Mouse (Mus musculus) midbrain, embryonic 16.5 days (tissue): ENCODE results near the gene Scd2. TPM values are rescaled to one million over a fixed set of nuclear protein-coding genes. Genes with fewer than 3 reads are reported as not detected.
A peak's percentile ranks its signal among the peaks of the same experiment; 100 is the strongest.

Experiments used
- ATAC-seq: fragments of 200-750 bp; cut with Nextera tagmentation; 2 replicates; pipeline ENCODE4 v1.8.0; 2017; ENCODE audit warnings: moderate TSS enrichment
- H3K27ac ChIP-seq: fragments of 300-500 bp; sonication (generic); 2 replicates; pipeline ENCODE4 v1.5.1; 2014; ENCODE audit warnings: mild to moderate bottlenecking, low read length, mixed read lengths
- H3K27me3 ChIP-seq: fragments of 300-500 bp; sonication (generic); 2 replicates; pipeline ENCODE4 v1.6.1; 2014; ENCODE audit warnings: low read depth, low read length, mixed read lengths; ENCODE audit not compliant: control insufficient read depth, insufficient read depth
- H3K36me3 ChIP-seq: fragments of 300-500 bp; sonication (generic); 2 replicates; pipeline ENCODE4 v1.6.1; 2014; ENCODE audit warnings: mild to moderate bottlenecking, low read length, moderate library complexity, mixed read lengths; ENCODE audit not compliant: control insufficient read depth, insufficient read depth
- H3K4me1 ChIP-seq: fragments of 300-500 bp; sonication (generic); 2 replicates; pipeline ENCODE4 v1.6.1; 2014; ENCODE audit warnings: mild to moderate bottlenecking, low read length, mixed read lengths; ENCODE audit not compliant: control insufficient read depth, insufficient read depth
- H3K4me2 ChIP-seq: fragments of 300-500 bp; sonication (generic); 2 replicates; pipeline ENCODE4 v1.6.1; 2014; ENCODE audit warnings: mild to moderate bottlenecking, low read length, mixed read lengths
- H3K4me3 ChIP-seq: fragments of 300-500 bp; sonication (generic); 2 replicates; pipeline ENCODE4 v1.5.1; 2014; ENCODE audit warnings: low read depth, mild to moderate bottlenecking, low read length, moderate library complexity, mixed read lengths
- H3K9ac ChIP-seq: fragments of 300-500 bp; sonication (generic); 2 replicates; pipeline ENCODE4 v1.6.1; 2014; ENCODE audit warnings: low read depth, low read length, mixed read lengths
- H3K9me3 ChIP-seq: fragments of 300-500 bp; sonication (generic); replicated peaks from 2 replicates; pipeline ENCODE4 v1.6.1; 2014; ENCODE audit warnings: mild to moderate bottlenecking, low read length, mixed read lengths; ENCODE audit not compliant: control insufficient read depth, poor library complexity, severe bottlenecking
- WGBS: fragments of 180-500 bp; shearing (Covaris S2); extraction: QIAGEN DNeasy Blood & Tissue Kit; methylation state at CpG from one replicate; pipeline ENCODE4 v1.1.7; 2014; 5-methylcytosine and 5-hydroxymethylcytosine counted together
- polyA plus RNA-seq: library from polyadenylated mRNA; unstranded; fragments of >200 nt; fragmentation: Nextera tagmentation; extraction: Ambion mirVana; gene quantifications from 2 replicates; pipeline ENCODE4 v1.2.1, GENCODE M21; 2015

Gene Scd2
- polyA plus RNA-seq, 1 experiment from 2014 or later, result 311 TPM

- Histone ChIP-seq H3K9me3 (no peaks in the 10 kb centered on the region), H3K9ac (peak overlapping the region; percentile 89; the same call in 1 of the 2 replicates), H3K27ac (peak overlapping the region; percentile 95), H3K4me1 (peaks cover 13% of the 10 kb centered on the region), H3K4me2 (peak overlapping the region; percentile 86), H3K4me3 (peak overlapping the region; percentile 67), H3K36me3 (no peaks in the 10 kb centered on the region), H3K27me3 (no peaks in the 10 kb centered on the region)
- ATAC-seq, result peak; percentile 27
- 4% methylated on average over 6 of the region's 6 CpGs for WGBS
These were observed 27.0 kb upstream of the Scd2 start for GRCm38 (mm10) chr19:44266458-44266823.

- H3K27me3 ChIP-seq, result no peaks in the 10 kb centered on the region
- H3K9ac ChIP-seq, result peak overlapping the region; percentile 89
- peak overlapping the region; percentile 95 for H3K27ac ChIP-seq
- no peaks in the 10 kb centered on the region for H3K36me3 ChIP-seq
- H3K4me1 ChIP-seq, result peaks cover 13% of the 10 kb centered on the region
- H3K4me2 ChIP-seq, result peak overlapping the region; percentile 86
- H3K9me3 ChIP-seq, result no peaks in the 10 kb centered on the region
- peak; percentile 95 for ATAC-seq
- under 1% methylated on average over 43 of the region's 43 CpGs for WGBS
- H3K4me3 ChIP-seq, result peak overlapping the region; percentile 67
These were observed 26.5 kb upstream of the Scd2 start for GRCm38 (mm10) chr19:44266824-44267498.

DNA sequence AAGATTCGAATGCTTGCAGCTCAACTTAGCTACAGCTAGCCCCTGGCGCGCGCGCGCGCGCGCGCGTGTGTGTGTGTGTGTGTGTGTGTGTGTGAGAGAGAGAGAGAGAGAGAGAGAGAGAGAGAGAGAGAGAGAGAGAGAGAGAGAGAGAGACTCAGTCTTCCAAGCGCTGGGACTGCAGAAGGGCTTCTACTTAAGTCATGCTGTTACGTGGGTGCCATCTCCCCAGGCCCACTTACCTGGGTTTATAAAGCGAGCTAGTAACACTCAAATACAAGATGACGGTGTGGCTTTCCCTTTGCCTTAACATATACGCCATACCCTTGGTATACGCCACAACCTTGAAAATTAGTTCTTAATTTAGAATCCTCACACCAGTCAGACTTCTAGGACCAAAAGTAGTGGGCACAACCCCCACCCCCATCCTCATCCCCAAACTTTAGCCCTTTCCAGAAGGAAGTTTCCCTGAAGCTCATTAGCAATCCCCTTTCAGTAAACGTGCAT, 25.9 kb upstream of the Scd2 start:
- Histone ChIP-seq H3K9me3 (no peaks in the 10 kb centered on the region), H3K27ac (peak overlapping the region; percentile 95), H3K36me3 (no peaks in the 10 kb centered on the region), H3K27me3 (no peaks in the 10 kb centered on the region), H3K4me1 (peaks cover 13% of the 10 kb centered on the region), H3K9ac (peak overlapping the region; percentile 89), H3K4me3 (peak overlapping the region; percentile 67), H3K4me2 (peak overlapping the region; percentile 86)
- 11% methylated on average over 18 of the region's 18 CpGs for WGBS
- ATAC-seq, result peak; percentile 27; the same call in 1 of the 2 replicates

- no peak for ATAC-seq
- Histone ChIP-seq H3K4me2 (no peak overlapping the region), H3K4me3 (no peak overlapping the region), H3K4me1 (no peaks in the 10 kb centered on the region), H3K27me3 (no peaks in the 10 kb centered on the region), H3K9me3 (no peaks in the 10 kb centered on the region), H3K9ac (no peak overlapping the region), H3K27ac (no peak overlapping the region), H3K36me3 (no peaks in the 10 kb centered on the region)
- 80% methylated on average over 4 of the region's 4 CpGs for WGBS
These were observed 19.8 kb upstream of the Scd2 start for GRCm38 (mm10) chr19:44273711-44274110.

DNA sequence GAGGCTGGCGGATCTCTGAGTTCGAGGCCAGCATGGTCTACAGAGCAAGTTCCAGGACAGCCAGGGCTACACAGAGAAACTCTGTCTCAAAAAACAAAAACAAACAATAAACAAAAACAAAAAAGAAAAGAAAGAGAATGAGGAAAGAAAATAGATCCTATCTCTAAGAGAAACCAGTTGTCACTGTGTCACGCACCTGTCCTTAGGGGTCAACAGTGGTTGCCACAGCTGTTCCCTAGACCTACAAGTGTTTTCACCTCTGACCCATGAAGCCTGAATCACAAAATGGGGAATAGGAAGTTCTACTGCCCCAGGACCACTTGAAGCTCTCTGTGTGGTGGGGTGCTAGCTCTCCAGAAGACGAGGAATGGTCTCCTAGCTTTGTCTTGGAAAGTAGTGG, 19.0 kb upstream of the Scd2 start:
- Histone ChIP-seq H3K27ac (no peak overlapping the region), H3K9me3 (no peaks in the 10 kb centered on the region), H3K4me1 (no peaks in the 10 kb centered on the region), H3K9ac (no peak overlapping the region), H3K4me3 (no peak overlapping the region), H3K36me3 (no peaks in the 10 kb centered on the region), H3K4me2 (no peak overlapping the region), H3K27me3 (no peaks in the 10 kb centered on the region)
- ATAC-seq, result no peak
- WGBS, result 86% methylated on average over 4 of the region's 4 CpGs

GRCm38 (mm10) chr19:44275418-44275817, 18.1 kb upstream of the Scd2 start:
- peaks cover under 1% of the 10 kb centered on the region; the same call in 1 of the 2 replicates for H3K4me1 ChIP-seq
- no peaks in the 10 kb centered on the region for H3K9me3 ChIP-seq
- H3K27ac ChIP-seq, result no peak overlapping the region
- no peaks in the 10 kb centered on the region for H3K27me3 ChIP-seq
- H3K4me3 ChIP-seq, result no peak overlapping the region
- ATAC-seq, result no peak
- H3K4me2 ChIP-seq, result no peak overlapping the region
- H3K9ac ChIP-seq, result no peak overlapping the region
- H3K36me3 ChIP-seq, result no peaks in the 10 kb centered on the region
- WGBS, result 94% methylated on average over 1 of the region's 1 CpGs

- H3K4me1 ChIP-seq, result peaks cover 6% of the 10 kb centered on the region; the same call in 1 of the 2 replicates
- no peak for ATAC-seq
- H3K36me3 ChIP-seq, result no peaks in the 10 kb centered on the region
- no peaks in the 10 kb centered on the region for H3K9me3 ChIP-seq
- no peak overlapping the region for H3K4me3 ChIP-seq
- no peak overlapping the region for H3K27ac ChIP-seq
- no peaks in the 10 kb centered on the region for H3K27me3 ChIP-seq
- WGBS, result 85% methylated on average over 5 of the region's 5 CpGs
- H3K4me2 ChIP-seq, result no peak overlapping the region
- H3K9ac ChIP-seq, result no peak overlapping the region
These were observed 16.6 kb upstream of the Scd2 start for GRCm38 (mm10) chr19:44276861-44277260.

- Histone ChIP-seq H3K27me3 (no peaks in the 10 kb centered on the region), H3K27ac (no peak overlapping the region), H3K4me1 (peaks cover 15% of the 10 kb centered on the region; the same call in 1 of the 2 replicates), H3K9me3 (no peaks in the 10 kb centered on the region), H3K4me2 (no peak overlapping the region), H3K36me3 (no peaks in the 10 kb centered on the region), H3K9ac (no peak overlapping the region), H3K4me3 (no peak overlapping the region)
- WGBS, result 94% methylated on average over 8 of the region's 8 CpGs
- no peak for ATAC-seq
These were observed 15.5 kb upstream of the Scd2 start for GRCm38 (mm10) chr19:44277931-44278330.

- Histone ChIP-seq H3K36me3 (no peaks in the 10 kb centered on the region), H3K4me3 (no peak overlapping the region), H3K27ac (peak overlapping the region; percentile 44), H3K9me3 (no peaks in the 10 kb centered on the region), H3K4me1 (peaks cover 30% of the 10 kb centered on the region), H3K27me3 (no peaks in the 10 kb centered on the region), H3K4me2 (no peak overlapping the region), H3K9ac (no peak overlapping the region)
- WGBS, result 2% methylated on average over 6 of the region's 6 CpGs
- ATAC-seq, result no peak
These were observed 12.7 kb upstream of the Scd2 start for GRCm38 (mm10) chr19:44280755-44281154.
